Mouse (Mus musculus): ENCODE data around the gene Cnn2.

DNA sequence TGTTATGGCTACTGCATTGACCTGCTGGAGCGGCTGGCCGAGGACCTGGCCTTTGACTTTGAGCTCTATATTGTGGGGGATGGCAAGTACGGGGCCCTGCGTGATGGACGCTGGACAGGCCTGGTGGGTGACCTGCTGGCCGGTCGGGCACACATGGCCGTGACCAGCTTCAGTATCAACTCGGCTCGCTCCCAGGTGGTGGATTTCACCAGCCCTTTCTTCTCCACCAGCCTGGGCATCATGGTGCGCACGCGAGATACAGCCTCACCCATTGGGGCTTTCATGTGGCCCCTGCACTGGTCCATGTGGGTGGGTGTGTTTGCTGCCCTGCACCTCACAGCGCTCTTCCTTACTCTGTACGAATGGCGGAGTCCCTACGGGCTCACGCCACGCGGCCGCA lies 14.3 kb upstream of the Cnn2 start:
- TF ChIP-seq CTCF (IDR thresholded peaks at IDR 0.05; ENCODE audit: borderline replicate concordance, insufficient read depth, low read length) (no peak), POLR2A (IDR thresholded peaks at IDR 0.05; ENCODE audit: low read depth, low read length) (no peak)

Data from embryonic fibroblast, embryonic 13.5 days (primary cell).